Mouse (Mus musculus) thymus, postnatal 36 days (tissue): ENCODE data around the gene Pex14.

Source experiments
- DNase-seq, 2 experiments: peaks; one replicate each; pipeline ENCODE4 v3.0.0; 2022; ENCODE audit warnings: mixed read lengths in 2 of 2

The Pex14 gene

DNA sequence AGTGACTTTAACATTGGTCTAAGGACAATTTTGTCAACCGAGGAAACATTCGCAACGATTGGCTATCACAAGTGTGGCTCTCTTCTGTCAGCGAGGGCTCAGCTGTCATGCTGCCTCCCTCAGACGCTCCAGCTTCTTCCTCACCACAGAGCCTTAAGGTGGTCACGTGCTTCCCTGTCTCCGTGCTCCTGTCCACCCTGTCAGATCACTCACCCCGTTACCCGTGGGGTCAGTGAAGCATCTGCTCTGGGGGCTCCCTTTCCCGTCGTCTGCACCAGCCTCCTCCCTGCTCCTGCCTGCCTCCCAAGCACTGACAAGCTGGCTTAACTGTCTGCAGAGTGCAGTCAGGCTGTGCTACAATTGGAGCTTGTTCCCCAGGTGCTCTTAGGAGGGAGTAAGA lies 119.8 kb downstream of the Pex14 start:
- DNase-seq: no peak

DNA sequence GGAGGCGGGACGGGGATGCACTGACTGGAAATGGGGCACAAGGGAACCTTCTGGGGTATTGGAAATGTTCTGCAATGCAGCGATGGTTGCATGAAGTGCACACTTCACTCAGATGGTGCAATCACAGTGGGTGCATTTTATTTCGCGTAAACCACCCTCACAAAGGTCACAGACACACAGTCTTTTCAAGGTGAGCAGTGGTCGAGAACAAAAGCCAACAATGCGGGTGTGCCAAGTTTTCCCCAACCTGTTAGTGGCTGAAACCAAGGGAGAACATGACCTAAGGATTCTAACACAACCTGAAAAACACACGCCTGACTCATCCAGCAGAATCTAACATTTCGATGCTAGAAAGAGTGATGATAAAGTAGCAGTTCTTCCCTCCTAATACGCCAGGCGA lies 120.8 kb downstream of the Pex14 start:
- no peak for DNase-seq

DNA sequence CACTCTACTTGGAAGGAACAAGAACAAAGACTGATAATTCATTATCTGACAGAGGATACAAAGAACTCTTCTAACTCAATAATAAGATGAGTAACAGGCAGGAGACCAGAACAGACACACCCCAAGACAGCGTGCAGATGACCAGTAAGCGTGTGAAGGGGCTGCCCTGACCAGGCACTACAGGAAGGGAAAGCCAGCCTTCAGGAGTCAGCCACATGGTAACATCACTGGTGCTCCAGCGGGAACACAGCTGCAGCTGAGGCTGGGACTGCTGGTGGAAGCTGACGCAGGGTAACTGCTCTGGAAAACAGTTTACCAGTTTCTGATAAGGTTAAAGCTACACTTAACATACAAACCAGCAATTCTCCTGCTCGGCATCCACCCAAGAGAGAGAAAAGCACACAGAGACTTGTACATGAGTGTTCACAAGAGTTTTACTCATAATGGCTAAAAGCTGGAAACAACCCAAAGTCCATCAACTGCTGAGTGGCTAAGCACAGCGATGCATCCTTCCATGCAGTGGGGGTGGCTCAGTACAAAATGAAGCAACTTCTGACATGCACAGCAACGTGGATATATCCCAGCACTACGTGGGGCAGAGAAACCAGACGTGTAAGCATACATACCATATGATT lies 121.3 kb downstream of the Pex14 start:
- no peak for DNase-seq

DNA sequence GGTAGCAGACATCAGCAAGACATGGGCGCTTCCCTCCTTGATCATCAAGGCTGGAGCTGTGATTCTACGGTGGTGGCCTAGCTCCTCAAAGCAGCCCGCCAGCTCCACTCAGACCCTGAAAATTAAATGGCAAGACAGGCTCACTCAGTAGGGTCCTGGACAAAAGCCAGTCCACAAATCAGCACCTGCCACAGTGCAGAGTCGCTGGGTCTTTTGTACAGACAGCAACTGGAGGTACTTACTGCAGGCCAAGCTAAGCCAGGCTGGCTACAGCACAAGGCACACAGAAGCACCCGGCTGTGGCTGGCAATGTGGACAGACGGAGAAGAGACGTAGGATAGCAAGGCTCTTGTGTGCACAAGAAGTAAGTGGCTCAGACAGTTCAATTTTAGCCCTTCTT lies 124.8 kb downstream of the Pex14 start:
- no peak for DNase-seq

DNA sequence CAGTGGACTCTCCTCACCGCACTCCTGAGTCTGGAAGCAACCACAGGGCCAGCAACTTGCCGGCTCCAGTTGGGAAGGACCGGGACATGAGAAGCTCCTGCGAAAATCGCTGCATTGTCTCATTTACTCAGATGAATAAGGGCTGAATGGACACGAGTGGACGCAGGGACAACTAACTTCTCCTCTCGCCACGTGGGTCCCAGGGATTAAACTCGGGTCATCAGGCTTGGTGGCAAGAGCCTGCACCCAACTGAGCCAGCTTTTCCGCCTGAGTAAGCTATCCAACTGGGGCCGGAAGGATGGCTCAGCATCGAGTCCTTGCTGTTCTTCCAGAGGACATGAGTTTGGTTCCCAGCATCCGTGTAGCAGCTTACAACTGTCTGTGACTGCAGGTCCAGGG lies 126.3 kb downstream of the Pex14 start:
- DNase-seq: no peak

DNA sequence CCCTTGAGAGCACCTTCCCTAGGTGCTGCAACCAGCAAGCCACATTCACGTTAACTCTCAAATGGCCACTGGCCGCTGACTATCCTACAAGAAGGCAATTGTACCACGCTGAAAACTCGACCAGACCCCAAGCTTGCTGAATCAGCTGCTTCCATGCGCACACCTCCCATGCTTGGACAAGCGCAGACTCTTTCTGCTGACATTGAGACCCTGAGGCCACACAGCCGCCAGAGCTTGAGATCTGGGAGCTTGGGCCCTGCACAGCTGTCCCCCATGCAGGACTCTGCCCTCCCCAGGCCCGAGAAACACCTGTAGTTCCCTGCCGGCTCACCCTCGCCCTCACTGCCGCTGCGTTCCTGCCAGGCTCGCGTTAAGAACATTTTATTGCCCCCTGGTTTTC lies 127.0 kb downstream of the Pex14 start:
- no peak for DNase-seq

DNA sequence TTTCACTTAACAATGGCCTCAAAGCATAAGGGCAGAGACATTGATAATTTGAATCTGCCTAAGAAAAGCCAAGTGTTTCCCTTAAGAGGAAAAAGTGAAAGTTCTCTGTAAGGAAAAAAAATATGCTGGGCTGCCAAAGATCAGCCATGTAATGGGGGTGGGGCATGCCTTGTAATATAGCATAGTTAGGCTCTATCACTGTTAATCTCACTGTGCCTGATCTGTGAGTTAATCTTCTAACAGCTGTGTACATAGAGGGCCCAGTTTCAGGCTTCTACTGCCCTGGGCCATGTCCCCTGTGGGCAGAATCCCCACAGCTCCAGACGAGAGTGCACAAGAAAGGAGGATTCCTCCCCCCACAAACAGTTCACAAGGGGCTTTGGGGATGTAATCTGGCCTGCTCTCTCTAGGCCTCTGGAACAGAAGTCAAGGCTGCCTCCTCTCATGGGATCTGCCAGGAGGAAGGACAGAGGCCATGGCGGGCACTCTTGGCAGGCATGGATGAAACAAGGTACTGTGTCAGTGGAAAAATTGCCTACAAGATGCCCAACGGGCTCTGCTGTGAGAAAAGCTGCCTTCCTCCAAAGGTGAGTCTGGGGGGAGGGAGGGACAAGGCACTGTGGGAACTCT lies 127.9 kb downstream of the Pex14 start:
- DNase-seq: no peak

GRCm38 (mm10) chr4:148970742-148971141 lies 128.9 kb downstream of the Pex14 start:
- no peak for DNase-seq

DNA sequence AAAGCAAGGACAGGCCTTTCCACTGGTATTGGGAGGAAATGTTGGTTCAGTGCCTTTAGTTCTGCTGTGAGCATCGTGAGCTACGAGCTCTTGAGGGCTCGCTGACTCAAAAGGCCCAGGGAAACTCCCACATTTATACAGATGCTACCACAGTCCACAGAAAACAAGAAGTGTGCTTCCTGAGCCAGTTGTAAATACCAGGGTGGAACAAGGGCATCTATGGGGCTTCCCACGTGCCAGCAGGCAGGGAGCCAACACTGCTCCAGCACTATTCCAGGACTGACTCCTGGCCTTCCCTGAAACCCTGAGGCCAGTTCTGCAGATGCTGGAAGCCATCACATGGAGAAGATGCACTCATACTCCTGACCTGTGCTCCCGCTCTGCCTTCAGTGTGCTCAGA lies 130.1 kb downstream of the Pex14 start:
- no peak for DNase-seq

- no peak for DNase-seq
Measured at GRCm38 (mm10) chr4:148968859-148969258, 130.8 kb downstream of the Pex14 start.

- no peak for DNase-seq
Measured at GRCm38 (mm10) chr4:148966132-148966531, 133.5 kb downstream of the Pex14 start.

DNA sequence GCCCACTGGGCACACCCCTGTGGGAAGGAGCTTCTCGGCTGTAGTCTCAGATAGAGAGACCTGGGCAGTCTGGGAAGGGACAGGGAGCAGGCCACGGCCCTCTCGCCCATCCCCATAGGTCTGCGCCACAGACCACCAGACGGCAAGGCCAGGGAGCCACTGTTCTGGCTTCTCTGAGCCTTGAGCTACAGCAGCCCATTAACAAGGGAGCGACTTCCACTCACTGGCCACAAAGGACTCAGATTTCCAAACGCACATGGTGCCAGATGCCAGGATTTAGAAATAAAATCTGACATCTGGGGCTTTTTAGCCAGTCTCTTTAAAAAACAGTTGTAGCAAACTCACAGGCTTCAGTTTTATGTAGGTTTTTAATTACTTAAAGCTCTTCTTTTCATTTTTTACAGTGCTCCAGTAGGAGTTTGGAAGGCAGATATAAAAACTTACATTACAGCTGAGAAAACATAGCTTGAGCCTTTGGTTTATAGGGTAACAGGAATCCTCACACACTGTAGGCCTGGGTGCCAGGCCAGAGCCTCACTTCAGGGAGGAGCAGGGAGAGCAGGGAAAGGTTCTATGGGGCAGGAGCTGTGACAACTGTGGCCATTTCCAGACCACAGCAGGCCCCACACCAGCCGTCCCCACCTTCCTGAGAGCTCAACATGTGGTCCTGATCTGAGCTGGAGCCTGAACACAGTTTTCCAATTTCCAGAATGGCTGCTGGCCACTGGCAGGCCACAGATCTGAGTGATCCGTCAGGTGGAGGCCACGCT lies 134.9 kb downstream of the Pex14 start:
- no peak for DNase-seq

DNA sequence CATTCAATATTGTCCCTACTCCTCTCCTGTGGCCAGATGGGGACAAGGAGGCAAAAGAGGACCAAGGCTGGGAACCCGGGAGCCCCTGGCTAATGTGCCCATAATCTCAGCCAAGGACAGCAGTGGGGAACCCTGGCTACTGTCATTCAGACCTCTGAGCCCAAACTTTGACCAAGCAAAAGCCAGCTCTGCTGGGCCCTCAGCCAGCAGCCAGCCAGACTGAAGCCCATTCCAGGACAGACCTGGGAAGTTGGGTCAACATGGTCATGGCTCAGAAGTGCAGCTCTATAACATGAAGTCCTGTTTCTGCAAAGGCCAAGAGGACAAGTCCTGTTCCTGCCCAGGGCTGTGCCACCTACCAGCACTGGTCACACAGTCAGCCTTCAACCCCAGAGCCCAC lies 137.6 kb downstream of the Pex14 start:
- DNase-seq: no peak

DNA sequence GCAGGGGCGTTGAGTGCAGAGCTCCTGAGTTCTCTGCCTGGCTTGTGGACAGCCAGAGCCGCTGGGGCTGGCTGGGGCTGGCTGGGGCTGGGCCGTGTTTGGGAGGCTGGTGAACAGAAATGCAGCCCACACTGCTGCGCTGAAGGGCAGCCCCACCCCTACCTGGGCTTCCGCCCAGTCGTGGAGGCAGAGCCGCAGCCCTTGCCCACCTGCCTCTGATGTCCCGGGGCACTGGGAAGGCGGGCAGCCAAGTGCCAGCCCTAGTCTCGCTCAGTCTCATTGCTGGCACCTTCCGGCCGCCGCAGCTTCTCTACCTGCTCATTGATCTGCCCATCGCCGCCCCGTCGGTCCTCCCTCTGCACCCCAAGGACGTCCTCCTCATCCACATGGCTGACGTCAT lies 138.6 kb downstream of the Pex14 start:
- no peak for DNase-seq

DNA sequence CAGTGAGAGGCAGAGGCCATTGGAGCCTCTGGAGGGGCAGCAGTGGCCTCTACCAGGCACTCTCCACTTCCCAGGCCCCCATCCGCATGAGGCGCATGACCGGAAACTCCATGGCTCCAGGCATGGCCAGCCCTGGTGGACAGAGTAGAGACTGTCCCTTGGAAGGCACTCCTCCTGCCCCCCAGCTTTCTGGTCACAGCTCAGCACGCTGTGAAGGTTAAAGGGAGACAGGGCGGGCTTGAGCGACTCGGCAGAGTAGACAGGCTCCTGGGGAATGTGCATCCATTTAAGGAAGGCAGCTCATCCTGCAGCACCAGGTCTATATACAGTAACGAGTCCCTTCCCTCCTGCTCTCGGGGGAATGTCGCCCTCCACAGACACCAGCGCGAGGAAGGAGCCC lies 139.7 kb downstream of the Pex14 start:
- no peak for DNase-seq

- DNase-seq: no peak
Measured at GRCm38 (mm10) chr4:148955131-148955813, 144.4 kb downstream of the Pex14 start.

DNA sequence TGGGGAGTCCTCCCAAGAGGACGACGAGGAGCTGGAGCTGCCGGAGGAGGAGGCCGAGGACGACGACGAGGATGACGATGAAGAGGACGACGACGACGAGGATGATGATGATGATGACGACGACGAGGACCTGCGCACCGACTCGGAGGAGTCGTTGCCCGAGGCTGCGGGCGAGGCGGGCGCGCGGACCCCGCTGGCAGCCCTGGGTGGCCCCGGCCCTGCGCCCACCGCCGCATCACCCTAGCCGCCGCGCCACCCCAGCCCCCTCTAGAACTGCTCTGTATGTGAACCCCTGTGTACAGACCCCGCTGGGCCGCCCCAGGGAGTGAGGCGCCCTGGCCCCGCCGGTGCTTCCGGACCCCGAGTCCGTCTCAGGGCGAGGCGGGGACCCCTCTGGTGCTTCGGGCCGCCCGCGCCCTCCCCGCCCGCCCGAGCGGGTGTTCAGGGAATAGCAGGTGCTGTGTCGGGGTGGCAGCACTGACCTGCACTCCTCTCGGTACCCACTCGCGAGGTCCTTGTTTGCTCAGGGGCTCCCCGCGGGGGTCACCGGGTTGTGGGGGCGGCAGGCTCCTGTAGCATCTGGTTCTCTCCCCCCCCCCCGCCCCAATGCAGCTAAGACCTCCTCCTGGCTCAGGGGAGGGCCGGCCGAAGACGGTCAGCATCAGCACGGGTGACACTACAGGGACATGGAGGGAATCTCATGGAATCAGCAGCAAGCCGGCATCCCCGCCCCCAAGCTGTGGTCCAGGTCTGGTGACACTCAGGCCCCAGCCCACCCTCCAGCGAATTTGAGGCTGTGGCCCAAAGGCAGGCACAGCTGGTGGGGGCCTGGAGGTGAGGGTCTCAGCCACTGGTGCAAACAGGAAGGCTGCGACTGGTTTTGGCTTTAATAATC lies 147.1 kb downstream of the Pex14 start:
- DNase-seq: no peak

- DNase-seq: no peak
Measured at GRCm38 (mm10) chr4:148951821-148952291, 147.8 kb downstream of the Pex14 start.

- DNase-seq: no peak
Measured at GRCm38 (mm10) chr4:148950932-148951650, 148.6 kb downstream of the Pex14 start.

DNA sequence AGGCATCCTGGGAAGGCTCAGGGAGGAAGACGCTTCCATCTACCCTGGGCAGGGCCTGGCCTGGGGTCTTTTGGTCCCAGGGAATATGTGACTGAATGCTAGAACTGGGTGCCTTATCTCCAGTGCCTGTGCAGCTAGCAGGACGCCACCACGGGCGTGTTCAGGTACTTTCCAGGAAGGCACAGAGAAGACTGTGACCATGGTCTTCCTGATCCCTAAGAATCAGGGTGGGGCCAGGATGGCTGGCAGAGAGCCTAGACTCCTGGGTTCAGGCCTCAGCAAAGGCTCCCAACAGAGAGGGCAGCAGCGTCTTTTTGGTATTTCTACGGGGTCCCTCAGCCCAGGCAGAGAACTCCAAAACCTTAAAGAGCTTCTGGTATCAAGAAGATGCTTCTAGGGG lies 149.2 kb downstream of the Pex14 start:
- DNase-seq: no peak

GRCm38 (mm10) chr4:148947833-148948388 lies 151.8 kb downstream of the Pex14 start:
- DNase-seq: no peak
